Mouse (Mus musculus) cerebellum, adult (tissue): ENCODE results near the gene Gap43.
"Not testable (repeated sequence)": the region's sequence is repeated elsewhere in the genome, so short reads cannot be mapped to it uniquely, and the experiment has no call there.

Source experiments
- ATAC-seq: cut with Nextera tagmentation; 2 replicates; pipeline ENCODE4 v1.9.2; 2017; ENCODE audit warnings: mild to moderate bottlenecking, moderate library complexity, mixed read lengths; ENCODE audit not compliant: insufficient number of reproducible peaks, low FRiP score, low TSS enrichment

The Gap43 gene

DNA sequence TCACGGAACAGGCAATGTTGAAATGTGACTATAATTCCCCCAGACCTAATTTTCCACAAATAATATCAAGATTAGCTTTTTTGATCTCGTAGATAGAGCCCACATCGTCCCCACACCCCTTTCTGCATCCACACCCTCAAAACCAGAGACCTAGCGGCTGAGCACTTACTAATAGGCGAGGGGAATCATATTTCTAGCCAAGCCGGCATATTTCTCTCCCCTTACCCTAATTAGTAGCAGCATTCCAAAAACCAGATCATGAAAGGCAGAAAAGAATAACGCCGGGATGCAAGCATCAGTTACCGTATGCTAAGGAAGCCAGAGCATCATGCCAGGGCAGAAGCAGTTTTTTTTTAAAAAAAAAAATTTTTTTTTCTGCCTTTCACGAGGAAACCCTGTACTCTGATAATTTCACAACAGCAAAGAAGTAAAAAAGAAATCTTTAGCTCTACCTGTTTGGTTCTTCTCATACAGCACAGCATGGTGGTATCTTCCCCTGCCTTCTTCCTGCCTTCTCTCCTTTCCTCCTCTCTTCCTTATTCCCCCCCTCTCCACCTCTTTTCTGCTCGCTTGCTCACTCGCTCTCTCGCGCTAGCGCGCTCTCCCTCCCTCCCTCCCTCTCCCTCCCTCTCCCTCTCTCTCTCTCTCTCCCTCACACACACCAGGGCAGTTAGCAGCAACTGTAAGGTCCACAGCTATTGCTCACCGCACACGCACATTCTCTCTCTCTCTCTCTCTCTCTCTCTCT lies at the start of gene Gap43:
TSS of gene Gap43 (minus strand) at position 631 of the 748 bp plus-strand sequence.
- ATAC-seq, result peak; percentile 38

DNA sequence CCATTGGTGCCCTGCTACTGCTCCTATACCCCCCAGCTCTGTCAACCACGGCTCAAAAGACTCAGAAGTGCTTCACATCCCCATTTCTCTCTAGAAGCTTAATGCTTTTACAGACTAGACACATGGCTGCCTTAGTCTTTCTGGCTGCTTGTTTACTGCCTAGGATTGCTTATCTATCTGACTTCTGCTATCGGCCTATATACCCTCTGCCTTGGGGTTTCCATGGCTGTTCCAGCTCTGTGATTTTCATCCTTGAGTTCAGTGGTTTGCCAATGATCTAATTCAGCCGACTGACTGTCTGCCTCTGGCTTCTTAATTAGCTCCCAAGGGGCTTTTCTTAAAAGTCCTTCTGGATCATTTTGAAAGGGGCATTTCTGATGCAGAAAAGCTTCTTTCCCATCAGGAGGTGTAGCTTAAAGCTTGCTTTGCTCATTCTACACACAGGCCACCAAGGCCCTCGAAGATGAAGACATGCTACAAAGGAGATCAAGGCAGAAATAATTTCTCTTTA lies 40.9 kb upstream of the Gap43 start:
- no peak for ATAC-seq

DNA sequence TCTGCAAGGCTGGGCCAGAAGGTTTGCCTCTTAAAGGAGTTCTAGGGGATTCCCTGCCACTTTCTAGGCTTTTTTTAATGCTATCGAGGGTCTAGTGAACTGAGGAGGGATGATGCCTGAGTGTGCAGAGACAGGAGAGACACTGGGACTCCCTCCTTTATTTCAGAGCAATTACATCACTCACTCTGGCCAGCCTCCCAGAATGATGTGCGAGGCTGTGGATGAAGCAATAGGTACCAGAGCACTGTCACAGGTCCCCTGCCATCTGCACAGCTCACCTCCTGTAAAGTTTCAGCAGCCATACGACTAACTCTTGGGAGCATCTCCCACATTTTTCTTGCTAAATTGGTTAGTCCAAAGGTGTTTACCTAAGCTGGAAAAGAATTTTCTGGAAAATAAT lies 40.2 kb upstream of the Gap43 start:
- peak; percentile 76 for ATAC-seq

DNA sequence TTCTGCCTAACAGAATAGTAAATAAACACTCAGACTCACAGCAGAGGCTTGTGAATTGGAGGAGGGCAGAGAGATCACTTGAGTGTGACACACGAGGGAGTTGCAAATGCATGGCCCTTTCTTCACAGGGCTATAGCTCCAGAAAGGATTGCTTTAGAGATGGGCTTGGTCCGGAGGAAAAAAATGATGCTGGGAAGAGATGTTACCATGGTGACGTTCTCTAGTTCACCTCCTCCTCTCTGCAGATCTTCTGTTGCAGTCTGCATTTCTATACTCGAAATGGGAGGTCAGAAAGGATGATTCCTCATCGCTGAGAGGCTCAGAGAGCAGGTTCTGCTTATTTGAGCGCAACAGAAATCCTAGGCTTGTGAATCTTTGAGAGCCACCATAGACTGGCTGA lies 29.7 kb upstream of the Gap43 start:
- ATAC-seq, result no peak

DNA sequence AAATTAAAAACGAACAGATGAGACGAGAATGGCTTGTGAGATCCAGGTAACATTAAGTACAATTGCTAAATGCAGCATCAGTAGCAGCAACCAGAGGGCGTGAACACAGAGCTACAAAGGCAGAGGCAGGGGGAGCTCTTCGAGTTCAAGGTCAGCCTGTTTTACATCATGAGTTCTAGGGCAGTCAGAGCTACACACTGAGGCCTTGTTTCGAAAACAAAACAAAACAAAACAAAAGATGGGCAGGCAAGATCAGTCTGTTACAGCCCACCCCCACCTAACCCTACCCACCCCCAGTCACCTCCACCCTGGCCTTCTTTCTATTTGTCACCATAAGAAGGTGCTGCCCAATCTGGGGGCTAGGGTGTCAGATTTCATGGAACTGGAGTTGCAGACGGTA lies 28.9 kb upstream of the Gap43 start:
- no peak for ATAC-seq

DNA sequence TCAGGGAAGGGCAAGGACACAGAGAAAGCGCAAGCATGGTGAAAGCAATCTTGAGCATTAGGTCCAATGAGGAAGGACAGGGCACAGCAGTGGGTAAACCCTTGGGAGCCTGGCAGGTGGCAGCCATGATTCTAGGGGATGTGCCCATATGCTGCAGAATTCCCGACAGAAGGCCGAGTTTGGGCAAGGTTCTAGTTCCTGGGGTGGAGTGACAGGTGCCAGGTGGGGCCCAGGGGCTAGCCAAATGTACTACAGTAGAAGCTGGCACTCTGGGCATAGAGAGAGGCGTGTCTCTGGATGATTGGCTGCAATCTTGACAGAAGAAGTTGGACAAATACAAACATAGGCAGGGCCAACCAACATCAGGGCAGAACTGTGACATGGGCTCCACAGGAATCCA lies 19.6 kb upstream of the Gap43 start:
- ATAC-seq, result peak; percentile 93

DNA sequence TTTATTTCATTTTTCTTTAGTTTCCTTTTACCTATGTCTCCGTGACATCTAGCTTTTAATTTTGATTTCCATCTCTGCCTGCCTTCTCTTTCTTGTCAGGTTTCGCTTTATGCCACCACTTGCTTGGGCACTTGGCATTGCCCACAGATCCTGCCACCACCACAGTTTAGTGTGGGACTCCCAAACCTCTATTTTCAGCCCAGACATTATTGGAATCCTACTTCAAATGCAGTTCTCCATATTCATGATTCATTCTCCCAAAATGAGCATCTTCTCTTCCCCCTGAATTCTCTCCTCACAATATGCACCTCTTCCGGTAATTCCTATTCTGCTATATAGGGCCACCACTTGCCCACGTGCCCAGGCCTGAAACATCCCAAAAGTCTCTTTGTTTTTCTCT lies 17.6 kb upstream of the Gap43 start:
- no peak for ATAC-seq

DNA sequence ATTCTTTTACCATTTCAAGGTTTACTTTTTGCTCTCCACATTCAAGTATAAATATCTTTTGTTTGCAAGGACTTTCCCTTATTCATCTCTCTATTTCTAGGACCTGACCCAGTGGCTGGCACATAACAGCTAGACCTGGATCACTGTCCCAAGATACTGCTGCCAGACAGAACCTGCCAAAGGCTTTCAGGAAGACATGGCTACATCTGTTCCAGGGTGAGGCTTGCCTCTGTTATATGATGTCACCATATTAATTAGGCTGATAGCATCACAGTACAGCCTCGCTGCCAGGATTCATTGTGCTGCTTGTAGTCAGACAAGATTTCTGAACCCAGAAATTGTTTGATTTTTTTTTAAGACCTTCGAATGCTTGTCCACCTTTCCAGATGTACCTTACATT lies 9.6 kb upstream of the Gap43 start:
- no peak for ATAC-seq

DNA sequence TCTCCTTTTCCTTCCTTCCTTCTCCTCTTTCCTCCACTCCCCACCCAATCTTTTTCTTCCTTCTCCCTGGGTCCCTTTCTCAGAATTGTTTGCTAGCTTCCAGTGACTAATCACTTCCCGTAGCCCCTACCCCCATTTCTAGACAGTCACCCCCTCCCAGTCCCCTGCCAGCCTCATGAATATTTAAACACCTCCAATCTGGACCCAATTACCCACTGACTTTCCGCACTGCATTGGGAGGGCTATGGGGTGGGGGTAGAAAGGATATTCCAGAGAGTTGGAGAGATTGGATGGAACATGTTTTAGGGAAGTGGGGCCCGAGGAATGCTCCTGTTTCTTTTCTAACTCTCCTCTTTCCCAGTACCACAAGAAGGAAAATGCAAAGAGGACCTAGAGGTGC lies 414 bp upstream of the Gap43 start:
- not testable (repeated sequence) for ATAC-seq

DNA sequence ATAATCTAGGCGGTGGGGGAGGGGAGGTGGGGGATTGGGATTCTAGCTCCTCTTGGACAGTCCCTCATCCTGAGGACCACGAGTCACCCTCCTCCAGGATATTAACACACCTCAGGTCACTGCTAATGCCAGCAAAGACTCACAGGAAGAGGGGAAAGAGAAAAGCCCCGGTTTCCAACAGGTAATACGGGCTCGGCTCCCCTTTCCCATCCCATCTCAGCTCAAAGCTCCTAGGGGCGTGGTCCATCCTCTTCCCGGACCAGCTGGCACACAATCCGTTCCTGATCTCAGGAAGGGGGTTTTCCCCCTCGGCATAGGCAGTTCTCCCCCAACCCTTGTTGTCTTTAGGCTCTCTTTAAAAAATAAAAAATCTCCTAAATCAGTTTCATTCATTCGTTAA lies 939 bp downstream of the Gap43 start:
- ATAC-seq, result 0 out of 2 replicates have a peak, but pooled peaks have one; percentile 24

DNA sequence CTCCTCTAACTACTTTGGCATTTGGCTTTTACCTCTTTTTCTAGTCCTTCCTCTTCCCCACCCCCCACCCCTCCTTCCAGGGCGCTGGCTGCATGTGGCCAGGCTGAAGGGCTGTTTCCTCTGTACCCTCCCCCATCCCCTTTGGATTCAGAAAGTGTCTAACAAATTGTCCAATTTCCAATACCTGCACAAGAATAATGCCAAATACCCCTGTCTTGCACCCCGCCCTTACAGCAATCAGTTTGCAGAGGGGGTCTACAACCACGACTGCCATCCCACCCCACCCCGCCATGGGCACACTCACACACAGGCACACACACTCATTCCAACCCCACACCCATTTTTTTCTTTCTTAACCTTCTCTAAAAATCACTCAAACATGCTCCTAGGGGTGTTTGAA lies 1.5 kb downstream of the Gap43 start:
- no peak for ATAC-seq

DNA sequence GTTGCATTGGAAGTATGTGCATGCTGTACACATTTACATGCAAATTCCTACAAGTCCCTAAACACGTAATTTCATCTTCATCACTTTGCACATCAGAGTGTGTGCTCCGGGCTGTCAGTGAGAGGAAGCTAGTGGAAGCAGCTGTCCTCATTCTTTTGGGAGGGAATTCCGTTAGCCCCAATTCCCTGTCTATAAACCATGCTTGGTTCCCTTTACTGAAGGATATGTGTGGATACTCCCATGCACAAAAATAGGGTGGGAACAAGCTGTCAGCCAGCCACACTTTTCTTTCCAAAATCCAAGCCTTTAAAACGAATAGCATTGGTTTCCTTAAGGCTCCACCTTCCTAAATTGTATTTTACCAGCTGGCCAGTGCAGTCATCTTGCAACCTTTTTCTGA lies 2.1 kb downstream of the Gap43 start:
- no peak for ATAC-seq

DNA sequence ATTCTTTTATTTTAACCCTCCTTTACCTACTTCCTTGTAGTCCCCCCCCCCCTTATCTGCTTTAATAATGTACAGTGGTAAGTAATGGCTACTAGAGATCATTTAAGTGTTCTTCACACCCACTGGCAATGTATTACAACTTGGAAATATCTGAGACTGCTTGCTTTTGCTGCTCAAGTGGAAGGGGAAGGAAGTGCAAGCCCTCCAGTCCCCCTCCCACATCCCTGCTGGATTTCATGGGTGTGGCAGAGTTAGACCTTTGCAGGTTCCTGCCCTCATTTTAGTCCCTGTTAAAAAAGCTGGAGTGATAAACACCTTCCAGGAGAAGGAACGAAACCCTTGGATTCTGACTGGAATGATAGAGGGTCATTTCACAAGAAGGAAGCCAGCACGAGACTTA lies 2.8 kb downstream of the Gap43 start:
- no peak for ATAC-seq

DNA sequence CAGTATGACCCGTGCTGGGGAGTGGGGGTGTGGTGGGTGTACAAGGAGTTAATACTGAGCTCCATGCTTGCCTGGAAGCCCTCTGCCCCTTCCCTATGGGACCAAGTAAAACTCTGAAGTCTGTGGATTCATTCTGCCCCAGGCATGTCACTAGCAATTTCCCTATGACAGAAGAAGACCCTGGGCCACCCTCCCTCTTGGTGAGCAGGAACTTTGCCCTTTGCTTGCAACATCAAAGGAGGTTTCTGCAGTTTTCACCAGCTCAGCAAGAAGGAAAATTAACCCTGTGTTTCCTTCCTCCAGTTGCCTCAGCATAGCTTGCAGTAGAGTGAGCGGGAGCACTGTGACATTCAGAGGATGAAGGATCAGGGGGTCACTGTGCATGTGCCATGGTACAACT lies 3.8 kb downstream of the Gap43 start:
- no peak for ATAC-seq

DNA sequence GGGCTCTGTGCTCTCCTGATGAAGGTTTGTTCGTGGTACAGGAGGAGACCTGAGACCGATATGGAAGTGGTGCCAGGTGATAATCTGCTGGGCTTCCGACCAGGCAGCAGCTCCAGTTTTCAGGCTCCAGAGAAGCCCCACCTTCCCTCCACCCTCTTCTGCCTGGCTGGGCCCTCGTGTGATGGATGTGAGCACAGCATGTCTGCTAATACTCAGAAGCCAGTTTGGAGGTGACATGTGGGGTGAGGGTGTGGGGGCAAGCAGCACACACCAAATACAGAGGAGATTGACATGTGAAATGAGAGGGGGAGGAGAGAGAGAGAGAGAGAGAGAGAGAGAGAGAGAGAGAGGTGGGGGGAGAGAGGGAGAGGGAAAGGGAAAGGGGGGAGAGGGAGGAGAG lies 8.1 kb downstream of the Gap43 start:
- ATAC-seq, result peak; percentile 95

DNA sequence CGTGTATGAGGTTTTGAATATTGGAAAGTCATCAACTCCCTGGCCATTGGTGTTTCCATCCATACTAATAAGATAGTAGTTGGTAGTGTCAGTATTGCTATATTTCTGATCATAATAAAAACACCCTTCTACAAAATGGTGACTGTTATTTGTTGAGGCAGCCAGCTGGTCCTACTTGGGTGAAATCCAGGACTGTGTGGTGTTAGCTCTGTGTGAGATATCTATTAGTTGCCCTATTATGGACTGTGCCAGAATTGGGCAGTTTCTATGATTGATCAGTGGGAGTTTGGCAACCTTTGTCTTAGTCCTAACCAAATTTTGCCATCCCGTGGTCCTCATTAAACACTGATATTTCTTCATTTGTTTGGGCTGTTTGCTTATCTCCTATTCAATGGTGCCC lies 14.3 kb downstream of the Gap43 start:
- peak; percentile 74 for ATAC-seq

DNA sequence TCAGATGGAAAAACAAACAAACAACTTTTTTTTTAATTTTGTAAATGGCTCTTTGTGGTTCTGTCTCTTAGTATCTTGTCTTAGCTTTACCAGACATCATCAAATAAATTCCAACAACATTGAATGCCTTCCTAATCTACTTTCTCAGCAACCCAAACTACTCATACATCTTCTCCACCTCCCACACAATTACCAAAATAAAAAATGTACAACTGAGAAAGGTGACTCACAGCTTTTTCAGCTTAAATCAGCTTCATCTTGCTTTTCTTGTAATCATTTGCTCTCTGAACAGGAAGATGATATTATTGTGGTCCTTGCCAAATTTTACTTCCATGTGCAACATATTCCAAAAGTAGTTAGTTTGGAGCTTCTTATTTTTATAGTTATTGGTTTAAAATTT lies 14.9 kb downstream of the Gap43 start:
- ATAC-seq, result no peak

DNA sequence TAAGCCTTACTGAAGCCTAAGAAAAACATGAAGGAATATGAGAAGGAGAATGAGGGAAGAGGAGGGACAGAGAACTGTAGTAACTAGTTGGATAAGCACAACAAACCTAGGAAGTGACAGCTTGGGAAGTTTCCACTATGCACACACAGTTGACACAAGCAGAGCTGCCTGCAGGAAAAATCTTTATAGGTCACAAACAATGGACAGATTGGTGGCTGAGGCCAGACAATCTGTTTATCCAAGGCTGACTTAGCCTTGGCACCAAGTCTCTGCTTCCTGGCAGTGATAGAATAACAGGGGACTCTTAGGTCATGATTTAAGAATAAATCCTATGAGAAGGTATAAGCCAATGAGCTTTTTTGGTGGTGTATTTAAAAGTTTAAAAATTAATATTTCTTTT lies 20.6 kb downstream of the Gap43 start:
- ATAC-seq, result peak; percentile 98

DNA sequence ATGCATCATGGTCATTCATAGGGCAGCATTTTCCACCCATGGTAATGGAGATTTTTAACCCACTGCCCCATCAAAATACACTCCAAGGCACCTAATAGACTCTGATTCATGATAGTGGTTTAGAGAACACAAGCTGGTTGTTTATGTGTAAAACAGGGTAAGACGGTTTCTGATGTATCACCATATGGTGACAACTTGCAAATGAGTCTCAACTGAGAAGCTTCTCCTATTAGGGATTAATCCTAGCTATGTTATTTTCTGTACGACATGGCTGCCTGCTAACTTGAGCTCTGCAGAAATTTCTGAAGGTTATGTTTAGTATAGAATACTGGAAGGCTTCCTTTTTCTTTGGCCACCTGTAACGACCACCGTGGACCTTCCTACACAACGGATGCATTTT lies 21.1 kb downstream of the Gap43 start:
- peak; percentile 28; the same call in 1 of the 2 replicates for ATAC-seq

DNA sequence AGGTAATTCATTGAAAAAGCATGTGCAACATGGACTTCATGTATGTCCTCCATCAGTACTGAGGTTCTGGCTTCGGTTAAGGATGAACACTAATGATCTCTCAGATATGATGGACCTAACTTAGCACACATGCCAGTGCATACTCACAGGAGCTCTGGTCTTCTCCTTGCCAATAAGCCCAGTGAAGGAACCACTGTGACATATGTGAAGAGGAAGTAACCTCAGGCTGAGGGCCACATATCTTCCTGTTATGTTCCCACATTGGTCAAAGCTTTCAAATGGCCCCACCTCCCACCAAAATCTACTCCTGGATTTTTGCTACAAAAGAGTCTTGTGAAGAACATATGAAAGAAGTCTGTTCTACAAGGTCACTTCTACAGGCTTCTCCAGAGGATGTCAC lies 28.3 kb downstream of the Gap43 start:
- no peak for ATAC-seq

DNA sequence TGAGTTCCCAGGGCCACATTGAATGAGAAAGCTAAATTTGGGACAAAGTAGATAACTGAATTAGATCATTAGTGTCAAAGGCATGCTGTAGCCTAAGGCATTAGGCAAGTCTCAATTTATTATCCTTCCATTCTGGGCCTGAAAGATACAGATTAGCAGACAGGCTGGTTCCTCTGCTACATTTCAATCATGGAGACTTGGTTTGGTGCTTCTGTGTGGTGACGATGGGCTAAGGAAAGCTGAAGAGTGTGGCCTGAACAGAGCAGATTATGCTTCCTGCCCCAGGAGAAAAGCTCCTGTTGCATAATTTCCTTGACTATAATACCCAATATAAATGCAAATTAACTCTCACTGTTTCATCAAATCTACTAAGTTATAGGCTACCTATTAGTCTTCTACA lies 31.7 kb downstream of the Gap43 start:
- no peak for ATAC-seq

DNA sequence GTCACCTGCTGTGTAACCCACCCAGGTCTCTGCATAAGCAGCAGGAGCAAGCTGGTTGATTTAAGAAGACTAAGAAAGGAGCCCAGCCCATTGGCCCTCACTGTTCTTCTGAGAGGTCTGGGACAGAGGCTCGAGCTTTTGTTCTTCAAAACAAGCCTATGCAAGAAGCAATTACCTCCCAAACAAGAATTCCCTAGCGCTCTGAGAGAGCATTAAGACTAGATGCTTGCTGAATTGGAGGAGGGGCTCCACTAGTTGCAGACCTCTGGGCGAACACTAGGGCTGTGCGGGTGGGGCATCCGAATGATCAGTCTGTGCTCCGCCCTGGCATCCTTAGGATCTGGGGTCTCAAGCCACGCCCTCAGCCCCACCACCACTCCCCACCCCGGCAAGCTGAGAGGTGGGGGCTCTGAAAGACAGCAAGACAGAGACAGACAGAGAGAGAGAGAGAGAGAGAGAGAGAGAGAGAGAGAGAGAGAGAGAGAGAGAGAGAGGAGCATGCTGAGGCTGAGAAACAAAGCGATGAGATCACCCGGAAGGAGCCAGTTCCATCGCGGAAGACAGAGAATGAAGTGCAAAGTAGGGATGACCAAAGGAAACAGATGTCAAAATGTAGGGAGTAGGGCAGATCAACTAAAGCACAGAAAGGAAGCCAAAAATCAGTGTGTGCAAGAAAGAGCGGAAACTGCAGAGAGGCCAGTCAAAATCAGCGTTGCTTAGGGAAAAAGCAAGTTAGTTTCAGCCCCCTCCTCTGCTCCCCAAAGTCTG lies 34.3 kb downstream of the Gap43 start:
- ATAC-seq, result 0 out of 2 replicates have a peak, but pooled peaks have one; percentile 66
